32 mouse cellular contexts compared by ENCODE assay signal in genomic region chr5:120876839-120877238, GRCm38 (mm10). TPM values are rescaled to one million over a fixed set of nuclear protein-coding genes. Genes with fewer than 3 reads are reported as not detected.
"Had no signal": no experiment of that assay in that cellular context is flagged by ENCODE, and none has a peak within 500 bp of the region (broad histone marks: within the 10 kb centered on the region; RNA-seq: fewer than 3 reads in every experiment).

No protein-coding gene starts in this region.

RNA-seq across cellular contexts. Expression of gene Oas1g, which starts 10.6 kb away (rescaled TPM):
- polyA plus RNA-seq: limb, embryonic 11.5 days; limb, embryonic 13.5 days; lung, embryonic 14.5 days; midbrain, embryonic 10.5 days; midbrain, embryonic 16.5 days; myocyte; neural tube, embryonic 11.5 days had no signal

RNA-seq across cellular contexts. Expression of gene Oas1h, which starts 15.6 kb away (rescaled TPM):
- polyA plus RNA-seq: limb, embryonic 10.5 days; limb, embryonic 11.5 days; limb, embryonic 12.5 days; limb, embryonic 13.5 days; limb, embryonic 14.5 days; limb, embryonic 15.5 days; liver, adult 2 months; liver, embryonic 11.5 days; liver, embryonic 12.5 days; liver, embryonic 13.5 days; liver, embryonic 14.5 days; liver, embryonic 15.5 days; liver, embryonic 16.5 days; liver, postnatal 0 days; lung, adult 2 months; lung, embryonic 14.5 days; lung, embryonic 15.5 days; lung, embryonic 16.5 days; lung, postnatal 0 days; macrophage; midbrain, embryonic 10.5 days; midbrain, embryonic 11.5 days; midbrain, embryonic 12.5 days; midbrain, embryonic 13.5 days; midbrain, embryonic 14.5 days; midbrain, embryonic 15.5 days; midbrain, embryonic 16.5 days; midbrain, postnatal 0 days; myocyte; neural tube, embryonic 11.5 days; neural tube, embryonic 12.5 days; neural tube, embryonic 13.5 days had no signal

RNA-seq across cellular contexts. Expression of gene Oas1f, which starts 29.7 kb away (rescaled TPM):
- polyA plus RNA-seq: limb, embryonic 10.5 days; limb, embryonic 11.5 days; limb, embryonic 12.5 days; limb, embryonic 13.5 days; limb, embryonic 14.5 days; liver, adult 2 months; liver, embryonic 11.5 days; liver, embryonic 12.5 days; liver, embryonic 13.5 days; liver, embryonic 14.5 days; liver, embryonic 15.5 days; liver, embryonic 16.5 days; liver, postnatal 0 days; lung, adult 2 months; lung, embryonic 14.5 days; lung, embryonic 15.5 days; lung, embryonic 16.5 days; lung, postnatal 0 days; macrophage; midbrain, embryonic 10.5 days; midbrain, embryonic 12.5 days; midbrain, embryonic 13.5 days; midbrain, embryonic 14.5 days; midbrain, embryonic 15.5 days; midbrain, embryonic 16.5 days; midbrain, postnatal 0 days; myocyte; neural tube, embryonic 11.5 days; neural tube, embryonic 12.5 days; neural tube, embryonic 13.5 days had no signal

RNA-seq across cellular contexts. Expression of gene Oas1d, which starts 37.5 kb away (rescaled TPM):
- polyA plus RNA-seq: limb, embryonic 10.5 days; limb, embryonic 11.5 days; limb, embryonic 12.5 days; limb, embryonic 13.5 days; limb, embryonic 14.5 days; limb, embryonic 15.5 days; liver, adult 2 months; liver, embryonic 11.5 days; liver, embryonic 12.5 days; liver, embryonic 13.5 days; liver, embryonic 14.5 days; liver, embryonic 15.5 days; liver, embryonic 16.5 days; liver, postnatal 0 days; lung, adult 2 months; lung, embryonic 14.5 days; lung, embryonic 15.5 days; lung, embryonic 16.5 days; lung, postnatal 0 days; macrophage; midbrain, embryonic 10.5 days; midbrain, embryonic 11.5 days; midbrain, embryonic 12.5 days; midbrain, embryonic 13.5 days; midbrain, embryonic 14.5 days; myocyte; neural tube, embryonic 11.5 days; neural tube, embryonic 12.5 days; neural tube, embryonic 13.5 days had no signal
